Mouse (Mus musculus): ENCODE results near the gene Ano6. TPM values are rescaled to one million over a fixed set of nuclear protein-coding genes. Genes with fewer than 3 reads are reported as not detected.

Ano6 gene
- polyA plus RNA-seq, 1 experiment: 24.4 TPM

DNA sequence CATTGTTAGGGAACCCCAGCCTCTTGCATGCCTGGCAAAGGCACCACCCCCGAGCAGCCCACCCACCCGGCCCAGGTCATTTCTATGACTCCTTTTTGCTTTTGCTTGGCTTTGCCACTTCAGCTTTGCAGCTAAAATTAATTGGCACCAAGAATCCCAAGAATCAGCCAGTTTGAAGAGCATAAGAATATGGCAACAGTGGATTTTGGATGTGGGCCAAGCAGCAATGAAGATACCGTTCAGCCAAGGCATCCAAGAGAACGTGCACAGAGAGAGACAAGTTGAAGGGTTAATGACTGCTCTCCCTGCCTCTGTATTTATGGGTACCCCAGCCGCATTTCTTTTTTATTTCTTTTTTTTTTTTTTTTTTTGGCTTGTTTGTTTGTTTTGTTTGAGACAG lies 5.4 kb downstream of the Ano6 start:
- no peak for TF ChIP-seq POLR2A (IDR thresholded peaks at IDR 0.05; ENCODE audit: borderline replicate concordance, control insufficient read depth, low read depth, low read length)
- TF ChIP-seq CTCF (IDR thresholded peaks at IDR 0.05; ENCODE audit: control insufficient read depth, insufficient read depth, low read length): no peak
- Histone ChIP-seq H3K4me1 (ENCODE audit: control insufficient read depth, insufficient read depth, low read length) (peaks cover 11% of the 10 kb centered on the region), H3K4me3 (replicated peaks; ENCODE audit: control insufficient read depth, low read depth, low read length) (no peak overlapping the region), H3K27ac (ENCODE audit: control insufficient read depth, insufficient read depth, low read depth, low read length, poor library complexity) (no peak overlapping the region)
- WGBS: 76% methylated on average over 5 of the region's 5 CpGs

DNA sequence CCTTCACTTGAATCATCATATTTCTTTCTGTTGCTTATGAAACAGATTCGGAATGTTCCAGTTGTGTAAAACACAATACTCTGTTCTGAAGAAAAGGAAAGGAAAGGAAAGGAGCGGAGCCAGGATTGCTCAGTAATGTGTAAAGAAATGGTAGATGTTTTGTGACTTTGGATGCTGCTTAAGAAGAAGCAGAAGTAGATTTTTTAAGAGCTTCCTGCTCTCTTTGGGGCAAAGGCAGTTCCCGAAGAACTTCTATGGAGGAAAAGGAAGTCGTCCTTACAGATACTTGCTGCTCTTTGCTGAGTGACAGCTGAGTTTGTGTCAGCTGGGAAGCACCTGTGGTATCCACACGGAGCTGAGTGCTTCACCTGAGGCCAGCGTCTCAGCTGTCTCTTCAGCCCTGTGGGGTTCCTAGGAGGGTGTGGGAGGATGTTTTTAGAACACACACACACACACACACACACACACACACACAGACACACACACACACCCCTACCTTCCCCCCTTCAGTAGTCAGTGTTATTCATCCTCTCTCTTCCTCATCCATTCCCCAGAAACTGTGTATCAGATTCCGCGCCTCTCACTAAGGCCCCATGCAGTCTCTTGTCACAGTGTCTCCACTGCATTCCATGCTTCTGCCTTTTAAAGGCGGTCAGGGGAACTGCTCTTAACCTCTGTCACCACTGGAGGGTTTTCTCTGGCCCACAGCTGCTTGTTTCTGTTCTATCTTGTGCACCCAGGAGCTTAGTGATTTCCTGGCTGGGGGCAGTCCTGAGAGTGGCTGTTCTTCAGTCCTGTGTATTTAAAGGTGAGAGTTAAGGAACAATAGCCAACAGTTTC lies 6.7 kb downstream of the Ano6 start:
- Histone ChIP-seq H3K4me3 (replicated peaks; ENCODE audit: control insufficient read depth, low read depth, low read length) (no peak overlapping the region), H3K4me1 (ENCODE audit: control insufficient read depth, insufficient read depth, low read length) (peaks cover 11% of the 10 kb centered on the region), H3K27ac (ENCODE audit: control insufficient read depth, insufficient read depth, low read depth, low read length, poor library complexity) (peak overlapping the region; percentile 9; the same call in 1 of the 2 replicates)
- WGBS: 26% methylated on average over 9 of the region's 9 CpGs
- no peak for TF ChIP-seq POLR2A (IDR thresholded peaks at IDR 0.05; ENCODE audit: borderline replicate concordance, control insufficient read depth, low read depth, low read length)
- no peak for TF ChIP-seq CTCF (IDR thresholded peaks at IDR 0.05; ENCODE audit: control insufficient read depth, insufficient read depth, low read length)

DNA sequence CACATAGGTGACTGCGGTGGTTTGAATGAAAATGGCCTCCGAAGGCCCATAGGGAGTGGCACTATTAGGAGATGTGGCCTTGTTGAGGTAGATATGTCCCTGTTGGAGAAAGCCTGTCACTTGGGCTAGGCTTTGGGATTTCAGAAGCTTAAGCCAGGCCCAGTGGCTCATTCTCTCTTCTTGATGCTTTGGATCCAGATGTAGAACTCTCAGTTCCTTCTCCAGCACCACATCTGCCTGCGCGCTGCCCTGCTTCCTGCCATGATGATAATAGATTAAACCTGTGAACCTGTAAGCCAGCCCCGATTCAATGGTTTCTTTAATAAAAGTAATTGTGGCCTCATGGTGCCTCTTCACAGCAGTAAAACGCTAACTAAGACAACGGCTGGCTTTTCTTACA lies 7.6 kb downstream of the Ano6 start:
- peaks cover 11% of the 10 kb centered on the region for H3K4me1 ChIP-seq (ENCODE audit: control insufficient read depth, insufficient read depth, low read length)
- TF ChIP-seq CTCF (IDR thresholded peaks at IDR 0.05; ENCODE audit: control insufficient read depth, insufficient read depth, low read length) (no peak), POLR2A (IDR thresholded peaks at IDR 0.05; ENCODE audit: borderline replicate concordance, control insufficient read depth, low read depth, low read length) (no peak)
- H3K4me3 ChIP-seq (replicated peaks; ENCODE audit: control insufficient read depth, low read depth, low read length): no peak overlapping the region
- H3K27ac ChIP-seq (ENCODE audit: control insufficient read depth, insufficient read depth, low read depth, low read length, poor library complexity): no peak overlapping the region
- 82% methylated on average over 7 of the region's 7 CpGs for WGBS

DNA sequence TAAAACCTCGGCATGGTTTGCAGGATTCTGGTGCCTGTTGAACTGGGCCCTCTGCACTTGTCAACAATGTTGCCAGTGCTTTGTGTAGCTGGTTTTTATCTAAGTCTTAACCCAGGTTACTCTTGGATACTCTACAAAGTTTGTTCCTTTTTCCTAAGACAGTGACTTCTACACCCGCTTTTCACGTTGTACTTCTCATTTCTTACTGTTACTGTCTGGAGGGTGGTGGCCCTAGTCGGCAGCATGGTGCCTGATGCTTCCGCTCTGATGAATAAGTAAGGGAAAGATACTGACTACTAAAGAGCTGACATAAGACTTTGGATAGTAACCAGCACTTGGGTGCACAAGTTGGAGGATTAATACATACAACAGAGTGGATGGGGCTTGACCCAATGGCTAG lies 9.0 kb downstream of the Ano6 start:
- no peak for TF ChIP-seq POLR2A (IDR thresholded peaks at IDR 0.05; ENCODE audit: borderline replicate concordance, control insufficient read depth, low read depth, low read length)
- TF ChIP-seq CTCF (IDR thresholded peaks at IDR 0.05; ENCODE audit: control insufficient read depth, insufficient read depth, low read length): no peak
- H3K27ac ChIP-seq (ENCODE audit: control insufficient read depth, insufficient read depth, low read depth, low read length, poor library complexity): no peak overlapping the region
- WGBS: 60% methylated on average over 5 of the region's 5 CpGs
- H3K4me3 ChIP-seq (replicated peaks; ENCODE audit: control insufficient read depth, low read depth, low read length): no peak overlapping the region
- peaks cover 8% of the 10 kb centered on the region; the same call in 1 of the 2 replicates for H3K4me1 ChIP-seq (ENCODE audit: control insufficient read depth, insufficient read depth, low read length)

DNA sequence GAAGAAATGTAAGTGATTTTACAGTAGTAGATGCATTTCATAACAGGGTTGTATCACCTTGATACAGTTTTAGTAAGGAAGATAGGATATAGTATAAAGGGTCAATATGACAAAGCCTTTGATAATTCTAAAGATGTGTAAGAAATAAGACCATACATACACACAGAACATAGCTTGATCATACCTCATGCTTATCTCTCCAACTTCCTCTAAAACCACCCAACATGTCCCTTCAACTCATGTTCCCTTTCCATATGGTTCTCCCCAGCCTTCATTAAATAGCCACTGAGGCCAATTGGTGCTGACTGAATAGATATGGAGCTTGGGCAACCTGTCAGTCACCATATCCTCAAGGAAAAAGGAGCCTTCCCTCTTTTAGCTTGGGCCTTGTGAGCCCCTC lies 9.4 kb downstream of the Ano6 start:
- Histone ChIP-seq H3K4me1 (ENCODE audit: control insufficient read depth, insufficient read depth, low read length) (peaks cover 6% of the 10 kb centered on the region; the same call in 1 of the 2 replicates), H3K27ac (ENCODE audit: control insufficient read depth, insufficient read depth, low read depth, low read length, poor library complexity) (no peak overlapping the region), H3K4me3 (replicated peaks; ENCODE audit: control insufficient read depth, low read depth, low read length) (no peak overlapping the region)
- no peak for TF ChIP-seq POLR2A (IDR thresholded peaks at IDR 0.05; ENCODE audit: borderline replicate concordance, control insufficient read depth, low read depth, low read length)
- TF ChIP-seq CTCF (IDR thresholded peaks at IDR 0.05; ENCODE audit: control insufficient read depth, insufficient read depth, low read length): no peak

DNA sequence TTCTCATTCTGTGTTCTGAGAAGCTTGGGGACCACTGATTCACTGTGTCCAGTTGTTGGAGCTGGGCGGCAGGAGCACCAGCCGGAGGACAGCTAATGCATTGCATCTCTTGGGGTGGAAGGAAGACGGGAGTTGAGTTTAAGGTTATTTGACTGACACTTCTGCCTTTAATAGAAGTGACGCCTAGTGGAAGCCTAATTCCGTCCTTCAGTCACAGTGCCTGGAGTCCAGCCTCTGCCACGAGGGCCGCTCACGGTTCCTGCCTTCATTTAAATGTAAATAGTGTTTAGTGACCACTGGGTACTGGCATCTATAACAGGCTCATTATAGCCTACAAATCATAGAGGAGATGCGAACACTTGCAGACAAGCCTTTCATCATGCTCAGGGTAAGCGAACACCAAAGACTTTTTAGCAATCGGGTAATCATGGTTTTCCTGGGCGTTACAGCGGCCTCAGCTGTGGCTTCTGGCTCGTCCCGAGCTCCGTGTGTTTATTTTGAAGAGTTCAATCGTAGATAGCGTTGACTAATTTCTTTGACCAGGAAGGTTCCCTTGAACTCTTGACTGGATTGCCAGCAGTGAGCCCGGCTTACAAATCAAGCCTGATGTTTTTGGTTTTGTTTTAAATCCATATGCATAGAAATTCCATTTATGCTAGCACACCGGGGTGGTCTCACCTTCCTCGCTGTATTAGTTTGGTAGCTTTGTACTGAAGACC lies 10.8 kb downstream of the Ano6 start:
- Histone ChIP-seq H3K27ac (ENCODE audit: control insufficient read depth, insufficient read depth, low read depth, low read length, poor library complexity) (no peak overlapping the region), H3K4me1 (ENCODE audit: control insufficient read depth, insufficient read depth, low read length) (peaks cover 6% of the 10 kb centered on the region; the same call in 1 of the 2 replicates), H3K4me3 (replicated peaks; ENCODE audit: control insufficient read depth, low read depth, low read length) (no peak overlapping the region)
- no peak for TF ChIP-seq CTCF (IDR thresholded peaks at IDR 0.05; ENCODE audit: control insufficient read depth, insufficient read depth, low read length)
- no peak for TF ChIP-seq POLR2A (IDR thresholded peaks at IDR 0.05; ENCODE audit: borderline replicate concordance, control insufficient read depth, low read depth, low read length)
- WGBS: 86% methylated on average over 21 of the region's 21 CpGs

DNA sequence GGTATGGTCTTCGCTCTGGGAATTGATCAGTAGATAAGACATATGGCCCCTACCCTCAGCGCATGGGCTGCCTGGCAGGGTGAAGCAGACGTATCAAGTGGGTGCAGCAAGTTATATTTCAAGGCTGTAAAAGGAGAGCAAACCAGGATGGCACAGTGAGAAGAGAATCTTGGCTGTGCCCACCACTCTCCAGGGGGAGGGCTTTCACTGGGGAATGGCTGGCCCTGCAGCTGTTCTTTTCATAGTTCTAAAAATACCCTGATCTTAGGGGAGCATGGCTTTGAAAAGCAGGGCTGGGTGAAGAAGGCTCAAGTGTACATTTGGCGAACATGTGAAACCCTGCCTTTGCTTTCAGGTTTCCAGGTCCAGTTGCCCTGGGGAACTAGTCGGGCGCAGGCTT lies 11.5 kb downstream of the Ano6 start:
- TF ChIP-seq CTCF (IDR thresholded peaks at IDR 0.05; ENCODE audit: control insufficient read depth, insufficient read depth, low read length) (no peak), POLR2A (IDR thresholded peaks at IDR 0.05; ENCODE audit: borderline replicate concordance, control insufficient read depth, low read depth, low read length) (no peak)
- no peak overlapping the region for H3K4me3 ChIP-seq (replicated peaks; ENCODE audit: control insufficient read depth, low read depth, low read length)
- WGBS: 81% methylated on average over 6 of the region's 6 CpGs
- no peak overlapping the region for H3K27ac ChIP-seq (ENCODE audit: control insufficient read depth, insufficient read depth, low read depth, low read length, poor library complexity)
- peaks cover 6% of the 10 kb centered on the region; the same call in 1 of the 2 replicates for H3K4me1 ChIP-seq (ENCODE audit: control insufficient read depth, insufficient read depth, low read length)

DNA sequence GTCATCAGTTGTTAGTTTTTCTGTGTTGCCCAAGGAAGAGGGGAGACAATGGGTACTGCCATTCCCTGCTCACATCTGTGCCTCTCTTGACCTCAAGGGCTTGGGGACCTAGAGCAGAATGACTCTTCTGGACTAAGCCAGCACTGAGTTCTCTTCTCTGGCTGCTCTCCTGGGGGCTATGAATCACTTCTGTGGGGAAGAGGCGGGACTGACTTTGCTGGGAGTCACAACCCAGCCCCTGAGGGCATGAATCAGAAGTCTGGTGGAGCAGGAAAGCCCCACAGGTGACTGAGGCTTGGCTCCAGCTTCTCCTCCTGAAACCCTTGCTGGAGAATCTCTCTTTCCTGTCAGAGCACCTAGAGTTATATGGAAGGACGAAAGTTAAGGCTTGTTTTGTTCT lies 12.1 kb downstream of the Ano6 start:
- no peak for TF ChIP-seq CTCF (IDR thresholded peaks at IDR 0.05; ENCODE audit: control insufficient read depth, insufficient read depth, low read length)
- no peak for TF ChIP-seq POLR2A (IDR thresholded peaks at IDR 0.05; ENCODE audit: borderline replicate concordance, control insufficient read depth, low read depth, low read length)
- 56% methylated on average over 2 of the region's 2 CpGs for WGBS
- no peak overlapping the region for H3K4me3 ChIP-seq (replicated peaks; ENCODE audit: control insufficient read depth, low read depth, low read length)
- H3K27ac ChIP-seq (ENCODE audit: control insufficient read depth, insufficient read depth, low read depth, low read length, poor library complexity): no peak overlapping the region
- peaks cover 2% of the 10 kb centered on the region; the same call in 1 of the 2 replicates for H3K4me1 ChIP-seq (ENCODE audit: control insufficient read depth, insufficient read depth, low read length)

Measured in bone marrow, adult 2 months (tissue).